Mouse (Mus musculus) lung, postnatal 0 days (tissue): ENCODE measurements around the gene Syngr1. TPM values are rescaled to one million over a fixed set of nuclear protein-coding genes. Genes with fewer than 3 reads are reported as not detected.

Experiments
- ATAC-seq: fragments of 200-750 bp; cut with Nextera tagmentation; 2 replicates; pipeline ENCODE4 v1.8.0; 2017; ENCODE audit warnings: moderate library complexity
- DNase-seq: peaks from one replicate; pipeline ENCODE4 v3.0.0-alpha.2; 2016; ENCODE audit warnings: low spot score
- H3K27ac ChIP-seq: fragments of 300-500 bp; sonication (generic); 2 replicates; pipeline ENCODE4 v1.5.1; 2014; ENCODE audit warnings: antibody characterized with exemption, mild to moderate bottlenecking, low read length, mixed read lengths
- H3K27me3 ChIP-seq: fragments of 300-500 bp; sonication (generic); replicated peaks from 2 replicates; pipeline ENCODE4 v1.6.1; 2014; ENCODE audit warnings: low read length, mixed read lengths; ENCODE audit not compliant: insufficient read depth
- H3K36me3 ChIP-seq: fragments of 300-500 bp; sonication (generic); 2 replicates; pipeline ENCODE4 v1.6.1; 2014; ENCODE audit warnings: low read length, mixed read lengths; ENCODE audit not compliant: insufficient read depth
- H3K4me1 ChIP-seq: fragments of 300-500 bp; sonication (generic); 2 replicates; pipeline ENCODE4 v1.6.1; 2014; ENCODE audit warnings: antibody characterized with exemption, low read depth, low read length, mixed read lengths; ENCODE audit not compliant: insufficient read depth
- H3K4me2 ChIP-seq: fragments of 300-500 bp; sonication (generic); replicated peaks from 2 replicates; pipeline ENCODE4 v1.6.1; 2014; ENCODE audit warnings: low read depth, mild to moderate bottlenecking, low read length, moderate library complexity, mixed read lengths
- H3K4me3 ChIP-seq: fragments of 300-500 bp; sonication (generic); 2 replicates; pipeline ENCODE4 v1.5.1; 2014; ENCODE audit warnings: low read depth, low read length
- H3K9ac ChIP-seq: fragments of 300-500 bp; sonication (generic); replicated peaks from 2 replicates; pipeline ENCODE4 v1.6.1; 2014; ENCODE audit warnings: low read depth, mild to moderate bottlenecking
- H3K9me3 ChIP-seq: fragments of 300-500 bp; sonication (generic); 2 replicates; pipeline ENCODE4 v1.6.1; 2016; ENCODE audit warnings: low read length, mixed read lengths
- CTCF ChIP-seq: IDR thresholded peaks from 2 replicates; pipeline ENCODE4 v1.5.1; 2016; ENCODE audit warnings: antibody characterized with exemption, mild to moderate bottlenecking
- EP300 ChIP-seq: IDR thresholded peaks from 2 replicates; pipeline ENCODE4 v1.6.1; 2016; ENCODE audit warnings: antibody characterized with exemption, mild to moderate bottlenecking, control low read depth
- WGBS: fragments of 180-500 bp; shearing (Covaris S2); extraction: QIAGEN DNeasy Blood & Tissue Kit; methylation state at CpG from one replicate; pipeline ENCODE4 v1.1.7; 2014; 5-methylcytosine and 5-hydroxymethylcytosine counted together
- polyA plus RNA-seq: library from polyadenylated mRNA; unstranded; fragments of >200 nt; fragmentation: Nextera tagmentation; extraction: Ambion mirVana; gene quantifications from 2 replicates; pipeline ENCODE4 v1.2.1, GENCODE M21; 2015

The Syngr1 gene
- polyA plus RNA-seq, 1 experiment from 2014 or later, result 34.4 TPM

- Histone ChIP-seq H3K27ac (no peak overlapping the region), H3K27me3 (peaks cover 16% of the 10 kb centered on the region), H3K9me3 (no peaks in the 10 kb centered on the region), H3K4me3 (peak overlapping the region; percentile 48), H3K9ac (no peak overlapping the region), H3K36me3 (no peaks in the 10 kb centered on the region), H3K4me2 (peak overlapping the region; percentile 70), H3K4me1 (no peaks in the 10 kb centered on the region)
- TF ChIP-seq EP300, result no peak
- TF ChIP-seq CTCF, result no peak
- no peak for DNase-seq
- WGBS, result 34% methylated on average over 7 of the region's 7 CpGs
- no peak for ATAC-seq
Observed at GRCm38 (mm10) chr15:80092041-80092441, 907 bp downstream of the Syngr1 start.

DNA sequence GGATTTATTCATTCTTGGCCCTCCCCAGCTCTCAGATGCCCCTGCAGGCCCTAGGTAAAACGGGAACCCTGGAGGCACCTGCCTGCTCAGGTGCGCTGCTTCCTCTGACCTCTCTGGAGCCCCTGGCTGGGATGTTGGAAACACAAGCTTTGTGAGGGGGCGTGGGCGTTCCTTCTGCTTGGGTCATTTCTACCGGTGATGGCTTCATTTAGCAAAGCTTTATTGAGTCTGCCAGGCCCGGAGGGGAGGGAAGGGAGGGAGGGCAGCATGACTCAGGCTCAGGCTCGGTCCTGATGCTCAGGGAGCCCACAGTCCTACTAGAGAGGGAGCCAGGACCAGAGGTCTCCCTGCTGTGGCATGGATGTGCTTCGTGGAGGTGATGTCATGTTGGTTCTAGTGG is 1.5 kb downstream of the Syngr1 start:
- Histone ChIP-seq H3K27me3 (peaks cover 16% of the 10 kb centered on the region), H3K36me3 (no peaks in the 10 kb centered on the region), H3K4me3 (no peak overlapping the region), H3K9me3 (no peaks in the 10 kb centered on the region), H3K4me2 (no peak overlapping the region), H3K4me1 (no peaks in the 10 kb centered on the region), H3K27ac (no peak overlapping the region), H3K9ac (no peak overlapping the region)
- DNase-seq (no peak), ATAC-seq (no peak)
- 29% methylated on average over 8 of the region's 8 CpGs for WGBS
- TF ChIP-seq CTCF, result no peak
- no peak for TF ChIP-seq EP300

DNA sequence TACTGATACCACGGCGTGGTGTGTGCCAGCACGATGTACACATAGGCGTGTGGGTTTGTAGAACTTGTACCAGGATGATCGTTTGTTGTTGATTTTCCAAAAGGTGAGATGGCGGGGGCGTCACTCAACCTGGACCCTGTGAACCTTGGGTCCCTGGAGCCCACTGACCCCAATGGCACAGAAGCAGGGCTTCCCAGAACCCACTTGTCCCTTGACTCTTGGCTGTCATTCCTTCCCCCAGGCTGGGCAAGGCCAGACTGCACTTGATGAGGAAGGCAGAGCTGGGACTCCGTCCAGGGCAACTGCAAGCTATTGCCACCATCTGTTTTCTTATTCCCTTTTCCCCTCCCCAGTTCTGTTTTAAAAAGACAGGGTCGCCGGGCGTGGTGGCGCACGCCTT is 3.1 kb downstream of the Syngr1 start:
- Histone ChIP-seq H3K9ac (no peak overlapping the region), H3K9me3 (no peaks in the 10 kb centered on the region), H3K4me1 (0 out of 2 replicates have a peak, but pooled peaks cover 2% of the 10 kb centered on the region), H3K36me3 (no peaks in the 10 kb centered on the region), H3K27ac (no peak overlapping the region), H3K27me3 (peaks cover 15% of the 10 kb centered on the region), H3K4me2 (no peak overlapping the region), H3K4me3 (no peak overlapping the region)
- ATAC-seq (no peak), DNase-seq (no peak)
- 88% methylated on average over 13 of the region's 13 CpGs for WGBS
- no peak for TF ChIP-seq CTCF
- TF ChIP-seq EP300, result no peak

- TF ChIP-seq EP300, result no peak
- TF ChIP-seq CTCF, result no peak
- no peaks in the 10 kb centered on the region for H3K9me3 ChIP-seq
- 38% methylated on average over 1 of the region's 1 CpGs for WGBS
- no peak overlapping the region for H3K27ac ChIP-seq
- H3K27me3 ChIP-seq, result peaks cover 13% of the 10 kb centered on the region
- DNase-seq (no peak), ATAC-seq (no peak)
- no peak overlapping the region for H3K4me2 ChIP-seq
- H3K9ac ChIP-seq, result no peak overlapping the region
- H3K36me3 ChIP-seq, result no peaks in the 10 kb centered on the region
- H3K4me3 ChIP-seq, result no peak overlapping the region
- 0 out of 2 replicates have a peak, but pooled peaks cover 2% of the 10 kb centered on the region for H3K4me1 ChIP-seq
Observed at GRCm38 (mm10) chr15:80095596-80095995, 4.5 kb downstream of the Syngr1 start.

- no peak overlapping the region for H3K4me2 ChIP-seq
- no peak overlapping the region for H3K9ac ChIP-seq
- no peak overlapping the region for H3K27ac ChIP-seq
- no peak for ATAC-seq
- TF ChIP-seq EP300 (no peak), CTCF (no peak)
- 0 out of 2 replicates have a peak, but pooled peaks cover 2% of the 10 kb centered on the region for H3K4me1 ChIP-seq
- no peaks in the 10 kb centered on the region for H3K9me3 ChIP-seq
- 67% methylated on average over 10 of the region's 10 CpGs for WGBS
- H3K4me3 ChIP-seq, result no peak overlapping the region
- H3K27me3 ChIP-seq, result peaks cover 12% of the 10 kb centered on the region
- no peaks in the 10 kb centered on the region for H3K36me3 ChIP-seq
- no peak for DNase-seq
Observed at GRCm38 (mm10) chr15:80096406-80096805, 5.3 kb downstream of the Syngr1 start.

GRCm38 (mm10) chr15:80096946-80097881 is 6.1 kb downstream of the Syngr1 start:
- Histone ChIP-seq H3K27me3 (peaks cover 4% of the 10 kb centered on the region; the same call in 1 of the 2 replicates), H3K9ac (no peak overlapping the region), H3K4me2 (no peak overlapping the region), H3K4me1 (0 out of 2 replicates have a peak, but pooled peaks cover 2% of the 10 kb centered on the region), H3K4me3 (no peak overlapping the region), H3K27ac (no peak overlapping the region), H3K36me3 (no peaks in the 10 kb centered on the region), H3K9me3 (no peaks in the 10 kb centered on the region)
- DNase-seq (peak; percentile 62), ATAC-seq (peak; percentile 77)
- 17% methylated on average over 20 of the region's 20 CpGs for WGBS
- no peak for TF ChIP-seq EP300
- peak; percentile 1; the same call in 1 of the 2 replicates for TF ChIP-seq CTCF
